8 mouse cellular contexts compared by ENCODE assay signal in the genomic region with DNA sequence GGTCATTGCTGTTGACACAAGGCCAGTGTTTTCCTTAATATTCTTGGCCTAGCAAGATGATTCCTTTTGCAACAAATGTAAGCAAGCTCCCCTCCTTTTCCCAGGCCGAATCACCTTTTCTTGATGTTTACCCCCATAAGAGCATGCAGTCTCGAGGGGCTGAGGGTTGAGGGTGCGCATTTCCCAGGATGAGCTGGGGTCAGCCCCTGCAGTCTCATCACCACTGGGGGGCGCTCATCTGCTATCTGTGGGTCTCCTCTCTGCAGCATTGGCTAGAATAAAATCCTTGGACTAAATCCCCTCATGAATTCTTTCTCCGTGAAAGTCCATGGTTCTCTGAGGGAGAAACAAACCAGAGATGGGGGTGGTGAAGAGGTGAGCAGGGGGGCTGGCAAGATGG.
DNase-seq lines count a peak whose midpoint lies in the region; ATAC-seq lines count a peak whose summit lies in the region.

No protein-coding gene starts in this region.

- H3K27me3 ChIP-seq in kidney, embryonic 16.5 days (ENCODE audit: insufficient read depth, low read length) = peaks cover 61% of the 10 kb centered on the region

- H3K9me3 ChIP-seq in kidney, embryonic 16.5 days (ENCODE audit: low read length) = no peaks in the 10 kb centered on the region

- no peak overlapping the region for H3K9ac ChIP-seq in kidney, embryonic 16.5 days (replicated peaks; ENCODE audit: low read length)

- DNase-seq in kidney, postnatal 10 days = peak; percentile 24
- DNase-seq in kidney, adult 9 months = no peak
- DNase-seq in A20 (ENCODE audit: low read depth, low spot score) = peak; percentile 34
- peak; percentile 28 for DNase-seq in ES-CJ7 (ENCODE audit: low read depth, low spot score)
- peak; percentile 67 for DNase-seq in embryo, embryonic 10.5 days (ENCODE audit: low spot score)
- DNase-seq in Muller cell, postnatal 12 days (ENCODE audit: inconsistent ontology term) = no peak
- DNase-seq in layer of hippocampus, adult 9-10 months (ENCODE audit: low spot score) = no peak

- H3K36me3 ChIP-seq in kidney, embryonic 16.5 days (ENCODE audit: insufficient read depth, low read length) = no peaks in the 10 kb centered on the region

- no peak overlapping the region for H3K4me3 ChIP-seq in kidney, embryonic 16.5 days (ENCODE audit: low read length)

- no peak overlapping the region for H3K4me2 ChIP-seq in kidney, embryonic 16.5 days (replicated peaks; ENCODE audit: low read depth, low read length)

- H3K27ac ChIP-seq in kidney, embryonic 16.5 days (ENCODE audit: low read length) = no peak overlapping the region

- WGBS in kidney, embryonic 16.5 days = 67% methylated on average over 5 of the region's 5 CpGs

- H3K4me1 ChIP-seq in kidney, embryonic 16.5 days (ENCODE audit: insufficient read depth, low read length) = peaks cover 5% of the 10 kb centered on the region

- ATAC-seq in kidney, embryonic 16.5 days (ENCODE audit: low FRiP score, low TSS enrichment) = no peak

Comparison
In these comparisons a context has a peak if more than half of its experiments do, and no peak if none do; other contexts are left out.
1. DNase-seq: peak in kidney, postnatal 10 days (single experiment), A20 (single experiment), ES-CJ7 (single experiment) and embryo, embryonic 10.5 days (single experiment); none in kidney, adult 9 months (single experiment), Muller cell, postnatal 12 days (single experiment) and layer of hippocampus, adult 9-10 months (single experiment).